Mouse (Mus musculus): ENCODE data around the gene Wdr86.
"Not testable (repeated sequence)": the region's sequence is repeated elsewhere in the genome, so short reads cannot be mapped to it uniquely, and the experiment has no call there.

Wdr86 gene

DNA sequence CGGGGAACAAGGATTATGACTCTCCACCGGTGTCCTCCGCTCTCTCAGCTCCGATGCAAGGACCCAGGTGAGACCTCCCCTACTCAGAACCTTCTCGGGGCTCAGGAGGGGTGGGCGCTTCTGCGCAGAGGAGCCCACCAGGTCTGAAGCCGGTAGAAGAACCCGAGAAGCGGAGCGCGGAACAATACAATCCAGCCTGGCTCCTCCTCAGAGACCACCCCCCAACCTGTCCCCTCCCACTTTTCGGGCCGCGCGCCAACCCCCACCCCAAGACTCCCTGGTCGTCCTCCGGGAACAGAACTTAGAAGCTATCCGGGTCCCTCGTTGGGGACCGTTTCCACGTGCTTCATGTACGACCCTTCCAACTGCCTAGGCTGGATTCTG lies at the start of gene Wdr86:
TSS of gene Wdr86 (minus strand) at position 240 of the 384 bp plus-strand sequence.
- peak; percentile 57 for DNase-seq (ENCODE audit: low spot score)

DNA sequence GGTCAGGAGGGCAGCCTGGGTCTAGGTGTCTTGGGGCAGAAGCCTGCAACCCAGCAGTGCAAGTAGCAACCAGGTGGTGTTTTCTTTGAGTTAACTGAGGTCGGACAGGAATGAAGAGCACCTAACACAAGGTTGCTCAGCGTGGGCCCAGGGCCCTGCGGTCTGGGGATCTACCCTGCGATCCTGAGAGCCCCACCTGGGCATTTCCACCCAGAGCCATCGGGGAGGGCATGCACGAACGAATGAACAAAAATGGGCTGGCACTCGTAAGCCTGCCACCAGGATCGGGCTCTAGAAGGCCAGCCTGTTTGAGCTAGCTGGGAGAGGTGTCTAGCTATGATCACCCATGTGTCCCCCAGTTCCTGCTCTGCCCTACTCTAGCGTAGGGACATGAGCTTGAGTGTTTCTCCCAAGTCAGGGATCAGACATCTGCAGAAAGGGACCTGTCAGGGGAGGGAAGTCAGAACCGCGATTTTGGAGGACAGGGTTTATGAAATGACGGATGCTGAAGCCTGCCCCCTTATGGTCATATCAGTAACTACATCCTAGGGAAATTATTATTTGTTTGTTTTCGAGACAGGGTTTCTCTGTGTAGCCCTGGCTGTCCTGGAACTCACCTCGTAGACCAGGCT lies 49.5 kb upstream of the Wdr86 start:
- peak; percentile 53 for DNase-seq (ENCODE audit: low spot score)

DNA sequence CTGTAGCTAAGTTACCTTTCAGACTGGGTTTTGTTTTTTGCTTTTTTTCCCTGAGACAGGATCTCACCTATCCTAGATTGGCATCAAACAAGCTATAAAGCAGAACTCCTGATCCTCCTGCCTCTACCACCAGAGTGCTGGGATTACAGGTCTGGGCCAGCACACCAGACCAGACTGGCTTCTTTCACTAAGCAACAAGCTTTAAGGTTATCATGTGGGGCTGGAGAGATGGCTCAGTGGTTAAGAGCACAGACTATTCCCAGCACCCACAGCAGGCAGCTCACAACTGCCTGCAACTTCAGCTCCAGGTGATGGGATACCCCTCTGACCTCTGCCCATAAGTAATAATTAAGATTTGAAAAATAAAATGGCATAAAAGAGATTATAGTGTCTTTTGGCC lies 48.8 kb upstream of the Wdr86 start:
- DNase-seq (ENCODE audit: low spot score), result no peak

DNA sequence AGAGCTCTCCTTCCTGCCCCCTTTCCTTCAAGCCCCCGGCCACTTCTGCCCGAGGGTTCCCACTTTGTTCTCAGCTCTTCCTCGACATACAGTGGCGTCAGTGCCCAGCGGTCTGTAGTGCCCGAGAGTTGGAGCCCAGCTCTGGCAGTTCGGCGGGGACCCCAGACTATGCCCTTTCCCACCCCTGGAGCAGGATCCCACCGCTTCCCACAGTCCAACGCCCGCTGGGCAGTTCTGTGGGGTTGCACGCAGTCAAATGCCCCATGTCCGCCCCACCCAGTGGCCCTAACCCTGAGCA lies 48.3 kb upstream of the Wdr86 start:
- DNase-seq (ENCODE audit: low spot score), result no peak

DNA sequence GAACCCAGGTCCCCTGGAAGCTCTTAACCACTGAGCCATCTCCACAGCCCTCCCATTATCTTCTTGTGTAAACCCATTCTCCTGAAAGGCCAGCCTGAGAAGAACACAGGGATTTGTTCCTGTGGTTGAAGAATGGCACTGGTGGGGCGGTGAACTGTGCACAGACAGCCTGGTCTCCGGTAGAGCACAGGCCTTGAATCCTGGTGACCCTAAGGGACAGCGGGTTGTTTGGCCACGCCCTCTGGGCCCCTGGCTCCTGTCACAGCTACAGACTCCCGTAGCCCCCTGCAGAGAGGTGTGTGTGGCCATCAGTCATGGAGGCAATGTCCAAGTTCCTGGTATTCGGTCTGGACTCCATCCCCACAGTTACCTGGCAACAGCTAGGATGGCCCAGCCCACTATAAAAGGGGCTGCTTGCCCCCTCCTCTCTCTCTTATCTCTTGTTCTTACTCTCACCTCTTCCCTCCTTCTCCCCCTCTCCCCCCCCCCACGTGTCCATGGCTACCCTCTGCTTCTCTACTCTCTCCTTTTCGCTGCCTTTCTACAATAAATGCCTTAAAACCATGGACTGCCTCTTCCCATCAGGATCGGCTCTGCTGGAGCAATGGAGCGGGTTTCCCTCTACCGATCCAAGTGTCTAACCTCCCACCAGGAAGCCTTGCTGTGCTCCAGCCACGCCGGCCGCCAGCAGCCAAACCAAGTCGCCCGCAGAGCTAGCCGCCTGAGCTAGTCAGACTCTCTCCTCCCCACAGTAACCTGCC lies 47.7 kb upstream of the Wdr86 start:
- DNase-seq (ENCODE audit: low spot score), result peak; percentile 28

DNA sequence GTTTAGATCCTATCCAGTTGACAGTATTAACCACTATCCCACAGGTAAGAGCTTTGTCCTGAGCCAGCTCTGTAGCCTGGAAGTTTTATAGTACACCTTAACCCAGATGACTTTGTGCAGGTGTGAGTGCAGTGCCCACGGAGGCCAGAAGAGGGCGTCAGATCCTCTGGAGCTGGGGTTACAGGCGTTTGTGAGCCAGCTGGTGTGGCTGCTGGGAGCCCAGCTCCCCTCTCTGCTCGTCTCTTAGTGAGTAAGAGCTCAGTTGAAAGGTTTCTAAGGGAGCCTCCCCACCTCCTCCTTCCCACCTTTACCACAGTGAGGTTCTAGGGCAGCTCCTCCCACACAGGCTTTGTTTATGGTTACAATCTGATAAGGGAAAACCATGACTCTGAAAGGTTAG lies 46.2 kb upstream of the Wdr86 start:
- no peak for DNase-seq (ENCODE audit: low spot score)

DNA sequence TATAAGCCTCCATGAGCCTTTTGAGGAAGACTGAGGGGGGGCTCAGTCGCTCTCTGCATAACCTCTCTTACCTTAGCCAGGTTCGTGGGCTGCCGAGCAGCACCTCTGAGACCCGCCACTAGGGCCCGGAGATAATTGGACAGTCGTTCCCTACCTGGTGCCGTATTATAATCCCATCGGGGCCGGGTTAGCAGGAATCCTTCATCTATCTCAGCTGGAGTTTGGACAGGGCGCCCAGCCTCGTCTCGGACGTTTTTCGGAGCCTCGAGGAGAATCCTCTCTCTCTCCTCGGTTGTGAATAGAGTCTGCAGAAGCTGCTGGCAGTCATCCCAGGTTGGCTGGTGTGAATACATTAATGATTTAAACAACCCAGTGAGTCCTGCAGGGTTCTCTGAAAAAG lies 44.0 kb upstream of the Wdr86 start:
- not testable (repeated sequence) for DNase-seq (ENCODE audit: low spot score)

DNA sequence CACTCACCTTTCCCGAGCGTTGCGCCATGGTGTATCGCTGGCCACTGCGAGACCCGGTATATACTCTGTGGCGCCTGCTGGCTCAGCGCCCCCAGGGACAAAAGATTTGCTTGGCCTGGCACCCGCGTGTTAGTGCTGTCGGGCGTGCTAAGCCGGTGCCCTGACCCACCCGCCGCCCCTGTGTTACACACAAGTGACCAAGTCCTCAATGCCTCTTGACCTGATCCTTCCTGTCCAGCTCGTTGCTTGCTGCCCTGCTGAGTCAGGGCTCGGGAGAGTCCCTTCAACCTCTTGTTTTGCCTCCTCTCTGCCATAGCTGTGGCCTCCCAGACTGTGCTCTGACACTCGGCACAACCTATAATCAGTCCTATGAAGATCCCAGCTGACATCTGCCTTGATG lies 27.3 kb upstream of the Wdr86 start, which contains the start of gene Crygn:
TSS of gene Crygn (minus strand) at position 193 of the 400 bp plus-strand sequence.
- peak; percentile 12 for DNase-seq (ENCODE audit: low spot score)

DNA sequence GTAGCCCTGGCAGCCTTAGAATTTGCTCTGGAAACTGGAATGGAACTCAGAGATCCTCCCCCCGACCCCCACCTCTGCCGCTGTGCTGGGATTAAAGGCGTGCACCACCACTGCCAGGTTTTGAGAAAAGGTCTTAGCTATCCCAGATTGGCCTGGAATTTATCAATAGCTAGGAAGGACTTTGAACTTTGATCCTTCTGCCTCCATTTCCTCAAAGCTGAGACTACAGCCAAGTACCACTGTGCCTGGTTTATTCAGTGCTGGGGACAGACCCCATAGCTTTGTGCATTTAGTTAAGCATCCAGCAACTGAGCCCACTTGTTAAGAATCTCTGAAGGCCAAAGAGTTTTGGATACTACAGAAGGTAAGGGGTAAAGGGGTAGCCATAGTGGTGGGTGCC lies 26.4 kb upstream of the Wdr86 start:
- peak; percentile 6 for DNase-seq (ENCODE audit: low spot score)

DNA sequence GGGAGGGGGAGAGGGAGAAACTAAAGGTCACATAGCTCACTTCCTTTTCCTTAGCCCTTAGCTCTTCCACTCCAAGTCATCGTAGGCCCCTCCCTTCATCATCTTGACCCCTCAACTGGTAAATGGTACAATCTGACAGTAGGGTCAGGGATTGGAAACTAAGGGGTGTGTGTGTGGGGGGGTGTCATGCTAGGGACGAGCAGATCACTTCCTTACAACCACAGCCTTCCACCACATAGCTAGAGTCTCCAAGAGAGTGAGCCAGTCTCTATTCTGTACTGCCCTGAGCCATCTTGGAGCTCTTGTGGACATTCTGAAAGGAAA lies 21.6 kb upstream of the Wdr86 start:
- DNase-seq (ENCODE audit: low spot score), result no peak

DNA sequence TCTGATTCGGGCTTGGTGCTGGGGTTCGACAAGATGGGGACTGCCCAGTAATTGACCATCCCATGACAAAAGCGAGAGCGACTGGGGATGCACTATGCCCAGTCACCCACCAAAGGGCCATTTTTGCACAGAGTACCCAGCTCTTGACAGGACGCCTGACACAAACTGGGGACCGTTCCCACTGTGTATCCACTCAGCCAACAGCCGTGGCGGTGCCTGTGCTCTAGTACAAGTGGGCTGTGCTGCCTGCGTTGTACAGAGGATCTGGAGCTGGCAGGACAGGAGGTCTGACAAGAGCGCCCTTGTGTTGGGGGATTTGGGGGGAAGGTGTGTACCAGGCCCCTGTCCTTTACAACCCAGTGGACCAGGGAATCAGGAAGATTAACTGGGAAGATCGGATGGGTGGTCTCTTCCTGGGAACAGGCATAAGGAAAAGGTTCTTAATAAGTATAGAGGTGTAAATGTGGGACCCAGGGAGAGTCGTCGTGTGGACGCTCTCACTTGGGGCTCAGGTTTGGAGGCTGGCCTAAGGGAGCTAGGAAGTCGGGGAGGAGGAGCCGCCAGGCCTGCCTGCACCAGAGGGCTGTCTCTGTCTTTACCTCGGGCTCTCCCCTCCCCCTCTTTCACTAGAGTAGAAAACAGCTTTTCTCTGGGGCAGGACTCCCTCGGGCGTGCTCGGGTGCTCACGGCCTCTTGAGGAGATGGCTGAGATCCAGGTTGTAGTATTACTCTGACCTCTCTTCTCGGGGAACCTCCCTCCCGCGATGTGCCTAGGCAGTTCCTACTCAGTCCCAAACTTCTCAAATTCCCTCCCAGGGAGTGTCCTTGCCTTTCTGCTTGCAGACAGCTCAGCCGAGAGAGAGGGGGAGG lies 21.0 kb upstream of the Wdr86 start:
- DNase-seq (ENCODE audit: low spot score), result peak; percentile 80

DNA sequence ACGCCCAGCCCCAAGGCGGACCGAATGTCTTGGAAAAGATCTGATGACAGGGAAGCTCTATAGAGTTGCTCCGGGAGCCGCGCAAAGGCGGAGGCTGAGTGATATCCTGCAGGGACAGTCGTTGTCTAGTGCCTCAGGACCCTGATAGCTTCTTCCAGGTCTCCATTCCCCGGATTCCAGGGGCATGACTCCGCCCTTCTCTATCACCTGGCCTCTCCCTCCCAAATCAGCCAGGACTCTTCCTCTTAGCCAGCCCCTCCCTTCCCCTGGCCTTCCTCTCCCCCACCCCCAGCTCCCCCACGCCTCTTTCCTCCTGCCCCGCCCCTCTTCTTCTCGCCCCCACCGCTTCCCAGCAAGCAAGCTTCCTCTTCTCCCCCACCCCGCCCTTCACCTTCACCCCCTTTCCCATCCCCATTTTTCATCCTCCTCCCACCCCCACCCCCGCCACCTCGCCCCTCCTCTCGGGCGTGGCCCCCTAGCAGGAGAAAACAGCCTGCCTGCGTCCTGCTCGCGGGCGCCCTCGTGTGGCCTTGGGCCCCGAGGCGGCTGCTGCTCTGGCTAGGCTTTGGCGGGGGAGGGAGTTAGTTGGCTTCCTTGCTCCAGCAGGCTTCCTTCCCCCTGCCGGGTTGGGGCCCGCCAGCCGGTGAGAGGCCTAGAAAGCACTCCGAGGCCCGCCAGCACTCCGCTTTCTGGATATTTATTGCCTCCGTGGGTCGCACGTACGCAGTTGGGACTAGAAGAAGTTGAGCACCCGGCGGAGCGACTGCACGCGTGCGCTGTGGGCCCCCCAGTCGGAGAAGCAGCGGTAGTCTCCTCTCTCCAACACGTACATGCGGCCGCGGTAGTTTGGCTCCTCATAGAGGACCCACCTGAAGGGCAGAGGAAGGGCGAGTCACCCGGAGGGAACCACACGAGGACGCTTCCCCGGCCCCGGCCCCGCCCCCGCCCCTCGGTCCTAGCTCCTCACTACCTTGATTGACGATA lies 20.1 kb upstream of the Wdr86 start:
- DNase-seq (ENCODE audit: low spot score), result peak; percentile 92

DNA sequence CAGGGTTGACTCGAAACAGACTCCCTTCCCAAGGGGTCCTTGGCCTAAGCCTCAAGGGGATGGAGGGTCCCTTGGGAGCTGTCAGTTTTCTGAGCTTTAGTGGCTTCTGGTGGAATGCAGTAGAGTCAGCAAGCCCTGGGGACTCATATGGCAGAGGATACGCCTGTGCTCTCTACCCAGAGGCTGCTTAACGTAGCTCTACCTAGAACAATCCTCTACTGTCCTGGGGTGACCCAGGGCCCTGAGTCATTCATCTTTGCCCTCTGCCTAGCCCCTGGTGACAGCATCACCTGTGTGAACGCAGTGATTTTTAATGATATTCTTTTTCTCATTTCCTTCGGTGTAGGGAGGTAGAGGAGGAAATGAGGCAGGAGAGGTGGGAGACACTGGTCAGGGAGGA lies 19.2 kb upstream of the Wdr86 start:
- DNase-seq (ENCODE audit: low spot score), result peak; percentile 4

DNA sequence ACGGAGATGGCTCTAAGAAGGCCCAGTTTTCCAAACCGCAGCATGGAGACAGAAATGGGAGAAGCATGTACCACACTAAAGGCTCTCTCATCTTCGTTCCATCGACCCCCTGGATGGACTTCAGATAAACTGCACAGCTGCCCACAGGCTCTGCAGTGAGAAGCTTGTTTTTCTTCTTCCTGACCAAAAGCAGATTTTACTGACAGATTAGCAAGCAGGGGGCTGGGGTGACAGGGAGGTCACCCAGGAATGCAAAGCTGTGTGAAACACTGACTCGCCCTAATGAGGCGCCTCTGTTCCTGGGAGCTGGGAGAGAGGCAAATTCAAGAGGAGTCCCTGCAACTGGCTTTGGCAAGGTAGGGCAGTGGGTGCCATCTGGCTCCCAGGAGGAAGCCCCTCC lies 17.0 kb upstream of the Wdr86 start:
- peak; percentile 39 for DNase-seq (ENCODE audit: low spot score)

DNA sequence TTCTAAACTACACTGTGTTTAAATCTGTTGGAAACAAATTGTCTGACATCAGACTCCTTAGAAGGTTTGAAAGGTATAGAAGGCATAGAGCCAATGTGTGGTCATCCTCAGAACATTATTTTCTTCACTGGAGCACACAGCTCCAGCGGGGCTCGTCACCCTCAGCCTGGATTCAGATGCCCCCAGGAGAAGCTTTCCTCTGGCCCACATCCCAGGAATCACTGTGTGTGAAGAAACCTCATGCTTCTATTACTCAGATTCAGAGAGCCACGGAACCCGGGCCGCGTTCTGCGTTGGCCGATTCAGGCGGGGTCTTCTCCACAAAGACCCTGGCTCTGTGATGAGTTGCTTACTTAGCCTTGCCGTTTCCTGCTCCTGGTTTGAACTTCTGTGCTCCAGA lies 13.4 kb upstream of the Wdr86 start:
- DNase-seq (ENCODE audit: low spot score), result no peak

DNA sequence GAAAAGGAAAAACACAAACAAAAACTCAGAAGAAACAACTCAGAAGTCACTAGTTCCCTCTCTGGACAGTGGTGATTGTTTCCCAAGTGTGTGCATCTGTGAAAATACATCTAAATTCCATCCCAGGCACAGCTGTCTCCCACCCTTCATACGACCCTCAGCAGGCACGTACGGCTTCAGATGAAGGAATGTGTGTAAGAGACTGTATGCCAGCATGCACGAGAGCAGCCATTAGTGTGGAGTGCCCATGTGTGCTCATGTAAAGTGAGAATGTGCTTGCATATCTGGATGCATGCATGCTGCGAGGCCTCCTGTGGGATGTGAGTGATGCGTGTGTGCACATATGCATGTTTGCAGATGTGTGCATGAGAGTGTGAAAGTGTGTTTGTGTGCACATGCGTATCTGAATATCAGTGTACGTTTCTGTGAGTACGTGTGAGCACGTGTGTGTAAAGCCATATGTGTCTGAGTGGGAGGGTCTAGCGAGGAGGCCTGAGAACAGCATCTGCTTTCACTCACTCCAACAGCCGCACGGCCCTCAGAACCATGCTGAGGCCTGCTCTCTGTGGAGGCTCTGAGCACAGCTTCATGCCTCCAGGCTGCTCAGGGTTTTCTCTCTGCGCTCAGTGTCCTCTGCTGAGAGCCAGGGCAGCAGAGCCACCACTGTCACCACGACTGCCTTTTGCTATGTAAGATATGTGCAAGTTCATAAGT lies 10.8 kb upstream of the Wdr86 start:
- DNase-seq (ENCODE audit: low spot score), result peak; percentile 64

DNA sequence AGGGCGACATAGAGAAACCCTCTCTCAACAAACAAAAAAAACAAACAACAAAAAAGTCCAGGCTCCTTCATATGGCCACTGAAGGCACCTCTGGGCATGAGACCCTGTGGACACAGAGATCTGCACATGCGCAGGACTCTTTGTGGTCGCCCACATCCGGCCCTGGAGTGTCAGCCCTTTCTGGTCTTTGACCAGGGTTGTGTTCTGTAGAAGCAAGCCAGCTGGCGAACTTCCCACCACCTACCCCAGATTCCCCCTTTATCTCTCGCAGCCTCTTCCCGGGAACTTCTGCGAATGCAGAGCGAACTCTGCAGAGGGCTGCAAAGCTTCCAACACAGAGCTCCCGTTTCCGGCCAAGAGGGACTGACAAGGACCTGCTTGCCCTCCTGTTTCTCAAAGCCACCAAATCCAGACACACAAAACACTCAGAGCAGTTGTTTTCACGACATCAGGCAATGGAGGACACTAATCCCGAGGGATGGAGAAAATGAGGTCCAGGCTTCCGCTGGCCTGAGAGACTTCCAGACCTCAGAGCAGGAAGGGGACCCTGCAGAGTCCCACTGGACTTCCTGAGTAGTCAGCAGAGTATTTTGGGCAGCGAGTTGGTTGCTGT lies 8.7 kb upstream of the Wdr86 start:
- no peak for DNase-seq (ENCODE audit: low spot score)

DNA sequence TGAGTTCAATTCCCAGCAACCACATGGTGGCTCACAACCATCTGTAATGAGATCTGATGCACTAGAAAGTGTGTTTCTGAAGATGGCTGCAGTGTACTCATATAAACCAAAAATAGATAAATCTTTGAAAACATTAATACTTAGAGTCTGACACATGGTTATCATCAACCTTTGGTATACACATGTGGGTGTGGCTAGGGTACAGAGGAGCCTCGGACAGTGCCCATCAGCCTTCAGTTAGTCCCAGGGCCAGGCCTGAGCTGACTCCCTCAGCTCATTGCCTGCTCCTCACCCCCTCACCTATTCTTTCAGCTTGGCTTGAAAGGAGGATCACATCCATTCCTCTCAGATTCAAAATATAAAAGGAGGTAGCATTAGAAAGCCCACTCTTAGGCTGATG lies 8.0 kb upstream of the Wdr86 start:
- no peak for DNase-seq (ENCODE audit: low spot score)

DNA sequence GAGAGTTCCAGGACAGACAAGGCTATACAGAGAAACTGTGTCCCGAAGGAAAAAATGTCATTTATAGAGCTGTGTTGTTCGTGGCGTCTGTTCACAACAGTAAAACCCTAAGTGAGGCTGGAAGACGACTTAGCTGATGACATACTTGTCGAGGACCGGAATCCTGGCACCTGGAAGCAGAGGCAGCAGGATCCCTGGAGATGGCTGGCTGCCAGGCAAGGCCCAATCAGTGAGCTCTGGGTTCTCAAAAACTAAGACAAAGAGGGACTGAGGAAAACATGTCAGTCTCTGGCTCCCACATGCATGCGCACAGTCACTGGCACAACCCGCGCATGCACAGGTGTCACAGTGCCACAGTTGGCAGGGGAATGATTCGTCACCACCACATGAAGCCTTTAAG lies 7.1 kb upstream of the Wdr86 start:
- no peak for DNase-seq (ENCODE audit: low spot score)

DNA sequence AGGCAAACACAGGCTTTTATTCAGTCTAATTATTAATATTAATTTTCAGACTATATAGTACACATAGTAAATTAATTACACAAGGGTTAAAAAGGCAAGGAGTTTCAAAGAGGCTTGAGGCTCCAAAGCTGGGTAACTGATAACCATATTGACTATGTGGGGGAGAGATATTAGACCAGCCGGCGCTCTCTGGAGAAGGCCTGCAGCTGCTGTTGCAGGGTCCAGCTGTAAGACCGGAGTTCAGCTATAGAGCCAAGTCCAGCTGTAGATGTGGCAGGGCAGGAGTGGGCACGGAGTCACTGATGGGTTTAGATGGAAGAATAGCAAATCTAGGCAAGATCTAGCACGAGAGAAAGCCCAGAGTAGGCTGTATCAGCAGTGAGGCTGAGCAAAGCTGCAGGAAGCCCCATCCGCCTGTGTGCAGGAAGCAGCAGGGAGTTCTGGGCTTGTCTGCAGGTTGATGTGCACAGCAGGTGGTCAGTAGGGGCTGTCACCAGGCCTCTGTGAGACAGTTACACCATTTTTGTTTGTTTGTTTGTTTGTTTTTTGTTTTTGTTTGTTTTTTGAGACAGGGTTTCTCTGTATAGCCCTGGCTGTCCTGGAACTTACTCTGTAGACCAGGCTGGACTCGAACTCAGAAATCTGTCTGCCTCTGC lies 3.4 kb upstream of the Wdr86 start:
- no peak for DNase-seq (ENCODE audit: low spot score)

Data from embryo, embryonic 10 days (tissue).